Mouse (Mus musculus): ENCODE data around the gene Mfsd5.

The Mfsd5 gene

DNA sequence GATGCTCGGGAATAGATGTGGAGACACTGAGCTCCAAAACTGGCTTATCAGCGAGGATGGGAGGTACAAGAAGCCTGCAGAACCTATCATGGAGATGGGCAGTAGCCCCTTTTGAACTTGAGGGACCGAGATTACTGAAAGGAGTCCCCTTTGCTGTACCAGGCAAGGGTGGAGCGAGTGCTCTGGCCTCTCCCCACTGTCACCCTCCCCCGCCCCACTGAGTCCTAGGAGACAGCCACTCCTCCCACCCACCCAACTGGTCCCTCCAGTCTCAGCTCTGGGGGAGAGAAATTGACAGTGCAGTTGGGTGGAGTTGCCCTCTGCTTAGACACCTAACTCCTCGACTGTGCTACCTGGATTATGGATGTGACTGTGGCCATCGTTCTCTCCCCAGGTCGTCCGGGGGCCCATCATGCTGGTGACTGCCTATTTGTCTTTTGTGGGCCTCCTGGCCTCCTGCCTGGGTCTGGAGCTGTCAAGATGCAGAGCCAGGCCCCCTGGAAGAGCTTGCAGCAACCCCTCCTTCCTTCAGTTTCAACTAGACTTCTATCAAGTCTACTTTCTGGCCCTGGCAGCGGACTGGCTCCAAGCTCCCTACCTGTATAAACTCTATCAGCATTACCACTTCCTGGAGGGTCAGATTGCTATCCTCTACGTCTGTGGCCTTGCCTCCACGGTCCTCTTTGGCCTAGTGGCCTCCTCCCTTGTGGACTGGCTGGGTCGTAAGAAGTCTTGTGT lies 698 bp downstream of the Mfsd5 start:
- no peak for DNase-seq (ENCODE audit: low spot score in 2 of 2)

DNA sequence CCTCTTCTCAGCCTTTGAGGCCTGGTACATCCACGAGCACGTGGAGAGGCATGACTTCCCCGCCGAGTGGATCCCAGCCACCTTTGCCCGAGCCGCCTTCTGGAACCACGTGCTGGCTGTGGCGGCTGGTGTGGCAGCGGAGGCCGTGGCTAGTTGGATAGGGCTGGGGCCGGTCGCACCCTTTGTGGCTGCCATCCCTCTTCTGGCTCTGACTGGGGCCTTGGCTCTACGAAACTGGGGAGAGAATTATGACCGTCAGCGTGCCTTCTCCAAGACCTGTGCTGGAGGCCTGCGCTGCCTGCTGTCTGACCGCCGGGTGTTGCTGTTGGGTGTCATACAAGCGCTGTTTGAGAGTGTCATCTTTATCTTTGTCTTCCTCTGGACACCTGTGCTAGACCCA lies 1.4 kb downstream of the Mfsd5 start:
- DNase-seq (ENCODE audit: low spot score in 2 of 2), result no peak

GRCm38 (mm10) chr15:102282463-102283292 lies 3.4 kb downstream of the Mfsd5 start:
- no peak for DNase-seq (ENCODE audit: low spot score in 2 of 2)

GRCm38 (mm10) chr15:102283648-102284047 lies 4.4 kb downstream of the Mfsd5 start:
- DNase-seq (ENCODE audit: low spot score in 2 of 2), result no peak

GRCm38 (mm10) chr15:102287395-102287794 lies 8.1 kb downstream of the Mfsd5 start:
- peak; percentile 37 to 58 for DNase-seq (ENCODE audit: low spot score in 2 of 2)

DNA sequence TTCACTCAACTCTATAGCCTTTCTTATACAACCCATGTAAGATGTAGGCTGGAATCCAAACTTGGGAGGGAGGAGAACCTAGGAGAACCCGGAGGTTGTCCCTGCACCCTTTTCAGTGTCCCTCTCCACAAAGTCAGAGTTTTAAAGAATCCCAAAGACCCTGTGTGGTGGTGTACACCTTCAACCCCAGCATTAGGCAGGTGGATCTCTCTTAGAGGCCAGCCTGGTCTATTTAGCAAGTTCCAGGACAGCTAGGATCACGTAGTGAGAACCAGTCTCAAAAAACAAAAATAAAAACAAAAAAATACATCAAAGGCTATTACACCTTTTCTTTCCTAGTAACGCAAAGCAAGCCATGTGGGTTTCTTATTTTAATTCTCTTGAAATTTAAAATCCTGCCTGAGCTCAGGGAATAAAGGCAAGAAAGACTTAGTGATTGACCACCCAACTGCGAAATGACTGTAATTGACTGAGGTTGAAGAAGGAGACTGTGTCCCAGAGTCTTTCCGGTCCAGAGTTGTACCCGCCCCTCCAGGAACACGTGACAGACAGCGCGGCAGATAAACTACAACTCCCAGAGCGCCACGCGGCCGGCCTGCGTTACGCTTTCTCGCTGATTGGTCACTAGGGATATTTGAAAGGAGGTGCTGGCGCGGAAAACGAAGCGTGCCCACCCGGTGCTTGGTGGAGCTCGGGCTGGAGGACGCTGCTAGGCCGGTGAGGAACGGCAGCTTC lies 16.5 kb downstream of the Mfsd5 start, which contains the start of gene Espl1:
Gene Espl1, plus strand, starts transcription at position 634 of the 735 bp plus-strand sequence.
- peak; percentile 93 to 95 for DNase-seq (ENCODE audit: low spot score in 2 of 2)

DNA sequence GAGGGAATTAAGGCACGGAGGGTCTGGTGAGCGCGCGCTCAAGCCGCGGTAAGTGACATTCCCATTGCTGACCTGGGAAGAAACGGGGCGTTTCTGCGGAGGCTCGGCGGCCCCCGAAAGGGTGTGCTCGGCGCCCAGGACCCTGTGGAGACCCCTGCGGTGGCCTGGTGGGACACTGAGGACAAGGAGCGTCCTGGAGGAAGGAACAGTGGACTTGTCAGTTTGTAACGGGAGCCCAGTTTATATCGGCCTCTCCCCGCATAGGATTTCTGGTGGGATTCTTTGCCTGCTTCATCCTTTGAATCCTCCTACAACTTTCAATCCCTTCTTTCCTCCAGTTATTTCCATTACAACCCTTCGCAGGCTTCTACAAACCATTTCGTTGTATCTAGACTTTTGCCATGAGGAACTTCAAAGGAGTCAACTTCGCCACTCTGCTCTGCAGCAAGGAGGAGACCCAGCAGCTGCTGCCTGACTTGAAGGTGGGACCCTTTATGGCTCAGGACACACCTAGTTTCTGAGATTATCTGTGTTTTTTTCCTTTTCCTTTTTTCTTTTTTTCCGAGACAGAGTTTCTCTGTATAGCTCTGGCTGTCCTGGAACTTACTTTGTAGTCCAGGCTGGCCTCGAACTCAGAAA lies 17.2 kb downstream of the Mfsd5 start:
- DNase-seq (ENCODE audit: low spot score in 2 of 2), result no peak

- no peak for DNase-seq (ENCODE audit: low spot score in 2 of 2)
These were observed 23.3 kb downstream of the Mfsd5 start for GRCm38 (mm10) chr15:102302542-102302941.

DNA sequence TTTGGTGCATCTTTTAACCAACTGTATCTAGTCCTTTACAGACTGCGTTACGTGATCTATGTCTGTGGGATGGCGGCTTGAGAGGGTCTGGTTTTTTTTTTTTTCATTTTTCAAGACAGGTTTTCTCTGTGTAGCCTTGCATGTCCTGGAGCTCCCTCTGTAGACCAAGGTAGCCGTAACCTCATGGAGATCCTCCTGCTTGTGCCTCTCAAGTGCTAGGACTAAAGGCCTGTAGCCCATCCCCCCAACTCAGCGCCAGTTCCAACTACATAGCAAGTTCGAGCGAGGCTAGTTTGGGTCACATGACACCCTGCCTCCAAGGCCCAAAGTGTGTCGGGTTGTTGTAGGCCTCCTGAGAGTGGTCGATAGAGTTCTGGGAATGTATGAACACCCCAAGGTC lies 29.5 kb downstream of the Mfsd5 start:
- no peak for DNase-seq (ENCODE audit: low spot score in 2 of 2)

DNA sequence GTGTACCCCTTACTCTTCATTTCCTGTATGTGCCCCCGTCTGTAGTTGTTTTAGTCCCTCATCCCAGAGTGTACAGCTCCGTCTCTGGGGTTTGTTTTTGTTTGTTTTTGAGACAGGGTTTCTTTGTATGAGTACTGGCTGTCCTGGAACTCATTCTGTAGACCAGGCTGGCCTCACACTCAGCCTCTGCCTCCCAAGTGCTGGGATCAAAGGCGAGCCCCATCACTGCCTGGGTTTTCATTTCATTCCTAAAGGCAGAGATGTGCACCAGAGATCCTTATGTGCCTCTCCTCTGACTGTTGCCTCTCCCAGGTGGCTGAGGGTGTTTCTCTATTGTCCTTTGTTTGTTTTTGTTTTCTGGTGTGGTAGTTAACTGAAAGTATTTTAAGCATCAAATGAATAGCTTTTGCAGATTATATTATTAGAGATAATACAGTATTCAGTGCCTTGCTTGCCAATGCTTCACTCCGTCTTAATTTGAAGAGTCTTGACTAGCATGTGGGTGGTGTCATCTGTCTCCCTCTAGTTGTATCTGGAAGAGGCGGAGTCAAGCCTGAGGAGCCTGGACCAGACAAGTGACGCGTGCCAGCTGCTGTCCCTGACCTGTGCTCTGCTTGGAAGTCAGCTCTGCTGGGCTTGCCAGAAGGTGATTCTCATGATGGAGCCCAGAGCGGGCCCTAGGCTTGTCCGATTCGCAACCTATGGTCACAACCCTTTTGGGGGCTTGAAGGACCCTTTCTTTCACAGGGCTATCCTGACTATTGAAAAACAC lies 31.0 kb downstream of the Mfsd5 start:
- DNase-seq (ENCODE audit: low spot score in 2 of 2), result no peak

DNA sequence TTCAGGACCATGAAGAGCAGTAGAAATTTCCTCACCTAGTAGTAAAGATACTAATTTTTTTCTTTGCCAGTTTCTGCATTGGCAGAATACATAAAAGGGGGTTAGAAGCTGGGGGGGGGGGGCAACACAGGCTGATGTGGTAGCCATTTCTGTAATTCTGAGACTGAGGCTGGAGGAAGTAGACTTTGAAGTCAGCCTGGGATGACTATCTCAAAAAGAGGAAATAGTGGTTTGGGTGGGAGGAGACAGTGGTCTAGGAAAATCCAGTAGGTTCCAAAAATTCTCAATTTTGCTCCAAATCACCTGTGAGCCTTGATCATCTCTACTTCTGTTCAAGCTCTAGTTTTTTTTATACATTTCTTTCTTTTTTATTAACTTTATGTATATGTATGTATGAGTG lies 32.2 kb downstream of the Mfsd5 start:
- DNase-seq (ENCODE audit: low spot score in 2 of 2), result no peak

DNA sequence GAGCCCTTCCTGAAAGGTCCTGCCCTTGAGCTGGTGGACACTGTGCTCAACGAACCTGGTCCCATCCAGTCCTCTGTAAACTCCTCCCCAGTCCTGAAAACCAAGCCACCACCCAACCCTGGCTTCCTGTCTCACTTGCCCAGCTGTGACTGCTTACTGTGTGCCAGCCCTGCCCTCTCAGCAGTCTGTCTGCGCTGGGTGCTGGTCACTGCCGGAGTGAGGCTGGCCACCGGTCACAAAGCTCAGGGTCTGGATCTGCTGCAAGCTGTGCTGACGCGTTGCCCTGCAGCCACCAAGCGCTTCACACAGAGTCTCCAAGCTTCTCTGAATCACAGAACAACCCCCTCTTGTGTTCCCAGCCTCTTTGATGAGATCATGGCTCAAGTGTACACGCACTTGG lies 36.0 kb downstream of the Mfsd5 start:
- no peak for DNase-seq (ENCODE audit: low spot score in 2 of 2)

GRCm38 (mm10) chr15:102316263-102316662 lies 37.0 kb downstream of the Mfsd5 start:
- peak; percentile 64 to 71 for DNase-seq (ENCODE audit: low spot score in 2 of 2)

- no peak for DNase-seq (ENCODE audit: low spot score in 2 of 2)
These were observed 45.6 kb downstream of the Mfsd5 start for GRCm38 (mm10) chr15:102324654-102325473.

DNA sequence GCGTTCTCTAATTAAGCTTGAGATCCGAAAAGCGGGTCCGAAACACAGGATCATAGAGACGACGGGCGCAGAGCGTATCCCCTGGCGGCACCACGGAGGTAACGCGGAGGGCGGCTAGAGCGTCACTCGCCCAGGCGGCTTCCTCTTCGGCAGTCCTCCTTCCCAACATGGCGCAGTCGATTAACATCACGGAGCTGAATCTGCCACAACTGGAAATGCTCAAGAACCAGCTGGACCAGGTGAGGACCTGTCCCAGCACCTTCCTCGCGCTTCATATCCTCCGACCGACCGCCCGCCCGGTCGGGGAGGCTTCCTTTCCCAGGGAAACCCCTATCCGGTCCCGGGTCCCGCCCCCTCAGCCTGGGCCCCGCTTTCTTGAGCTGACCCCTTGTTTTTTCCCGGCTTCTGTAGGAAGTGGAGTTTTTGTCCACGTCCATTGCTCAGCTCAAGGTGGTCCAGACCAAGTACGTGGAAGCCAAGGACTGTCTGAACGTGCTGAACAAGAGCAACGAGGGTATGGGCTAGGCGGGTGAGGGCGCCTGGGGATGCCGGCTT lies 46.8 kb downstream of the Mfsd5 start, which contains the start of gene Pfdn5:
Gene Pfdn5, plus strand, starts transcription at position 95 of the 555 bp plus-strand sequence.
- DNase-seq (ENCODE audit: low spot score in 2 of 2), result peak; percentile 89

- DNase-seq (ENCODE audit: low spot score in 2 of 2), result no peak
These were observed 47.6 kb downstream of the Mfsd5 start for GRCm38 (mm10) chr15:102326892-102327291.
